Comparison of ENCODE assay signal across 8 mouse cellular contexts in genomic region chr9:43920053-43920754, GRCm38 (mm10).
A peak's percentile ranks its signal among the peaks of the same experiment; 100 is the strongest.
DNase-seq lines count a peak whose midpoint lies in the region; ATAC-seq and TF ChIP-seq lines count a peak whose summit lies in the region.

No protein-coding gene starts in this region.

- H3K4me3 ChIP-seq in midbrain, embryonic 11.5 days (ENCODE audit: low read depth, low read length), result no peak overlapping the region
- H3K4me3 ChIP-seq in small intestine, adult 2 months (ENCODE audit: low read depth, low read length), result no peak overlapping the region

- TF ChIP-seq POLR2A in small intestine, adult 2 months (IDR thresholded peaks at IDR 0.05; ENCODE audit: low read depth, low read length), result no peak

- peak; percentile 83 to 85 for DNase-seq in adrenal gland, adult 18-20 months (ENCODE audit: low spot score in 2 of 2)
- DNase-seq in embryo, embryonic 10.5 days (ENCODE audit: low spot score), result peak; percentile 81
- peak; percentile 73 for DNase-seq in gastrocnemius, postnatal 14 days
- peak; percentile 28 for DNase-seq in hindlimb bud, embryonic 11.5 days (ENCODE audit: extremely low spot score, low read depth, low spot score)
- peak; percentile 83 to 87 for DNase-seq in left cerebral cortex, adult 18-20 months (ENCODE audit: low spot score in 2 of 2)
- peak; percentile 98 for DNase-seq in midbrain, embryonic 11.5 days (ENCODE audit: low spot score, missing footprints)

- no peaks in the 10 kb centered on the region for H3K36me3 ChIP-seq in midbrain, embryonic 11.5 days (ENCODE audit: control insufficient read depth, insufficient read depth, low read length)
- H3K36me3 ChIP-seq in small intestine, adult 2 months (ENCODE audit: control insufficient read depth, insufficient read depth, low read length), result no peaks in the 10 kb centered on the region

- H3K27me3 ChIP-seq in midbrain, embryonic 11.5 days (ENCODE audit: control insufficient read depth, insufficient read depth, low read length), result peaks cover 3% of the 10 kb centered on the region; the same call in 1 of the 2 replicates
- H3K27me3 ChIP-seq in small intestine, adult 2 months (ENCODE audit: control insufficient read depth, insufficient read depth, low read length), result no peaks in the 10 kb centered on the region

- H3K9ac ChIP-seq in midbrain, embryonic 11.5 days (ENCODE audit: low read length), result 0 out of 2 replicates have a peak overlapping the region, but pooled peaks have one; percentile 47

- peak; percentile 94 for TF ChIP-seq CTCF in small intestine, adult 2 months (IDR thresholded peaks at IDR 0.05; ENCODE audit: extremely low read depth, insufficient read length, insufficient replicate concordance, low read depth, low read length)

- H3K4me1 ChIP-seq in midbrain, embryonic 11.5 days (ENCODE audit: control insufficient read depth, insufficient read depth, low read length), result peaks cover 9% of the 10 kb centered on the region; the same call in 1 of the 2 replicates
- no peaks in the 10 kb centered on the region for H3K4me1 ChIP-seq in small intestine, adult 2 months (ENCODE audit: control insufficient read depth, insufficient read depth, insufficient read length, low read length)

- 15% methylated on average over 24 of the region's 24 CpGs for WGBS in midbrain, embryonic 11.5 days
- 10% methylated on average over 24 of the region's 24 CpGs for WGBS in small intestine, adult 2 months

- no peak overlapping the region for H3K27ac ChIP-seq in midbrain, embryonic 11.5 days (ENCODE audit: low read depth, low read length)
- H3K27ac ChIP-seq in small intestine, adult 2 months (ENCODE audit: insufficient read depth, low read depth, low read length), result no peak overlapping the region

- ATAC-seq in midbrain, embryonic 11.5 days (ENCODE audit: low FRiP score), result peak; percentile 48; the same call in 1 of the 2 replicates
- no peak for ATAC-seq in erythroid progenitor cell, adult 5-6 weeks (replicated peaks; ENCODE audit: low FRiP score, poor library complexity, severe bottlenecking)

- peak overlapping the region; percentile 37; the same call in 1 of the 2 replicates for H3K4me2 ChIP-seq in midbrain, embryonic 11.5 days

- no peaks in the 10 kb centered on the region for H3K9me3 ChIP-seq in midbrain, embryonic 11.5 days (ENCODE audit: control insufficient read depth, low read length)

- intact Hi-C loops in gastrocnemius, postnatal 14 days (cut with DNase I; ENCODE audit: low total_unique reads), result loop anchor here (5.0 kb wide), 1 partner anchor 52 kb away; no protein-coding TSS in a partner anchor

Comparison
In these comparisons a context has a peak if more than half of its experiments do, and no peak if none do; other contexts are left out.
1. DNase-seq: peak in every context shown above with its lines; median percentile 98 in midbrain, embryonic 11.5 days; 85 in left cerebral cortex, adult 18-20 months; 84 in adrenal gland, adult 18-20 months; 81 in embryo, embryonic 10.5 days; 73 in gastrocnemius, postnatal 14 days; 28 in hindlimb bud, embryonic 11.5 days.